Mouse (Mus musculus): Measurements from ENCODE around the gene Tnnc1.

DNA sequence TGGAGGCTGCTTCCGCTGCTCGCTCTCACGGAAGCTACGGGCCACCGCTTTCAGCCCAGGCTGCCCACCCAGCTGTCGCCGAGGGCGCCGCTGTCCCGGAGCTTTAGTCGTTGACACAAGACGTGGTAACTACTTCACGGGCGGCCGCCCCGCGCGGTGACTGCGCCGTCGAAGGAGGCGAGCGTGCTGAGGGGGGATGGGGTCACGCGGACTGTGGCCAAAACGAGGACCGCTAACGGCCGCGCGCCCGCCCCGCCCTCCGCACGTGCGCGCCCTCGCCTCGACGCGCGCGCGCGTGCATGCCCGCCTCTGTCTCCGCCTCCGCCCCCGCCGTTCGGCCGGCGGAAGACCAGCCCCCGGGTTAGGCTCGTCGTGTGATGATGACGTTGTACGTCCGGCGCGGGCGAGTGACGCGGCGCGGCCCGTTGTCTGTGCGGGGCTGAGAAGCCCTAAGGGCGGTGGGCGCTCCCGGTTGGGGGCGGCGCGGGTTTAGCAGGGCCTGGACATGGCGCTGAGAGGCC, 43.0 kb downstream of the Tnnc1 start, which contains the start of the genes Phf7 and Bap1:
- no peak for TF ChIP-seq CTCF (IDR thresholded peaks at IDR 0.05; ENCODE audit: borderline replicate concordance, extremely low read depth, insufficient read depth, insufficient read length)
- TF ChIP-seq POLR2A (IDR thresholded peaks at IDR 0.05; ENCODE audit: borderline replicate concordance, extremely low read depth, insufficient read depth, insufficient read length, poor library complexity, severe bottlenecking), result peak; percentile 82
